Mouse (Mus musculus) heart, postnatal 10 days (tissue): ENCODE measurements at regions not wholly inside any gene's neighbourhood (a gene's known extent, or its start where the extent isn't known, plus 50 kb on each side); places are given as distances from the start of the nearest gene placed in this dataset.

Source experiments
- DNase-seq, 2 experiments: peaks; one replicate each; pipeline ENCODE4 v3.0.0; 2021
- intact Hi-C: fragments of 180-260 bp; cut with DNase I; formaldehyde crosslinking; loops from one replicate; pipeline ENCODE4 v1.15.1; 2025

GRCm38 (mm10) chr12:46636888-46637287, 181.8 kb downstream of the Nova1 start:
- DNase-seq: no peak
- intact Hi-C loops: loop anchor here (10.0 kb wide), 1 partner anchor 678 kb away; no protein-coding TSS in a partner anchor

GRCm38 (mm10) chr12:46635125-46635772, 183.5 kb downstream of the Nova1 start:
- intact Hi-C loops: loop anchor here (10.0 kb wide), 1 partner anchor 680 kb away; no protein-coding TSS in a partner anchor
- DNase-seq: peak; percentile 24 to 25

GRCm38 (mm10) chr12:46634771-46635124, 184.0 kb downstream of the Nova1 start:
- no peak for DNase-seq
- intact Hi-C loops: loop anchor here (10.0 kb wide), 1 partner anchor 680 kb away; no protein-coding TSS in a partner anchor

- DNase-seq: peak; percentile 8 to 9
- intact Hi-C loops: loop anchor here (10.0 kb wide), 1 partner anchor 682 kb away; no protein-coding TSS in a partner anchor
These were observed 186.3 kb downstream of the Nova1 start for GRCm38 (mm10) chr12:46632384-46632783.

GRCm38 (mm10) chr12:46627320-46627719, 191.4 kb downstream of the Nova1 start:
- intact Hi-C loops: no loop called here
- DNase-seq: no peak

GRCm38 (mm10) chr12:46611439-46611838, 207.3 kb downstream of the Nova1 start:
- DNase-seq: no peak
- intact Hi-C loops: no loop called here

- no peak for DNase-seq
These were observed 209.0 kb downstream of the Nova1 start for GRCm38 (mm10) chr12:46609580-46610311.

GRCm38 (mm10) chr12:46608290-46608910, 210.3 kb downstream of the Nova1 start:
- DNase-seq: no peak
- intact Hi-C loops: no loop called here

More at GRCm38 (mm10) chr12:46609580-46610311, 209.0 kb downstream of the Nova1 start:
- intact Hi-C loops: no loop called here

GRCm38 (mm10) chr12:46597200-46597599, 221.5 kb downstream of the Nova1 start:
- DNase-seq: no peak
- intact Hi-C loops: no loop called here

GRCm38 (mm10) chr12:46568665-46569064, 250.1 kb downstream of the Nova1 start:
- DNase-seq: no peak
- intact Hi-C loops: no loop called here

GRCm38 (mm10) chr12:46566324-46566723, 252.4 kb downstream of the Nova1 start:
- intact Hi-C loops: no loop called here
- no peak for DNase-seq

- no peak for DNase-seq
- intact Hi-C loops: no loop called here
These were observed 297.8 kb downstream of the Nova1 start for GRCm38 (mm10) chr12:46520942-46521341.

- no peak for DNase-seq
- intact Hi-C loops: no loop called here
These were observed 310.9 kb downstream of the Nova1 start for GRCm38 (mm10) chr12:46507829-46508228.

GRCm38 (mm10) chr12:46492465-46492864, 326.3 kb downstream of the Nova1 start:
- no peak for DNase-seq
- intact Hi-C loops: no loop called here

- DNase-seq: no peak
- intact Hi-C loops: no loop called here
These were observed 367.8 kb downstream of the Nova1 start for GRCm38 (mm10) chr12:46450888-46451287.

GRCm38 (mm10) chr12:46444644-46445313, 373.9 kb downstream of the Nova1 start:
- no peak for DNase-seq
- intact Hi-C loops: no loop called here

- intact Hi-C loops: no loop called here
- DNase-seq: no peak
These were observed 399.1 kb downstream of the Nova1 start for GRCm38 (mm10) chr12:46419591-46419990.

GRCm38 (mm10) chr12:46418990-46419389, 399.7 kb downstream of the Nova1 start:
- DNase-seq: no peak
- intact Hi-C loops: no loop called here

GRCm38 (mm10) chr12:46416765-46417404, 401.8 kb downstream of the Nova1 start:
- no peak for DNase-seq

GRCm38 (mm10) chr12:46416250-46416649, 402.5 kb downstream of the Nova1 start:
- intact Hi-C loops: no loop called here
- DNase-seq: no peak

More at GRCm38 (mm10) chr12:46416765-46417404, 401.8 kb downstream of the Nova1 start:
- intact Hi-C loops: no loop called here
